Mouse (Mus musculus) kidney, postnatal 0 days (tissue): ENCODE data around the gene Rpf1. TPM values are rescaled to one million over a fixed set of nuclear protein-coding genes. Genes with fewer than 3 reads are reported as not detected.
A peak's percentile ranks its signal among the peaks of the same experiment; 100 is the strongest.

Experiments used
- ATAC-seq: fragments of 200-750 bp; cut with Nextera tagmentation; replicated peaks from 2 replicates; pipeline ENCODE4 v1.8.0; 2017; ENCODE audit warnings: low read depth, moderate number of reproducible peaks, moderate TSS enrichment, moderate library complexity; ENCODE audit not compliant: low FRiP score
- DNase-seq: peaks from one replicate; pipeline ENCODE4 v3.0.0-alpha.2; 2016; ENCODE audit warnings: low spot score
- H3K27ac ChIP-seq: fragments of 300-500 bp; sonication (generic); 2 replicates; pipeline ENCODE4 v1.5.1; 2014; ENCODE audit warnings: mild to moderate bottlenecking
- H3K27me3 ChIP-seq: fragments of 300-500 bp; sonication (generic); 2 replicates; pipeline ENCODE4 v1.6.1; 2014; ENCODE audit warnings: low read length, mixed read lengths; ENCODE audit not compliant: insufficient read depth
- H3K36me3 ChIP-seq: fragments of 300-500 bp; sonication (generic); 2 replicates; pipeline ENCODE4 v1.6.1; 2014; ENCODE audit warnings: low read length, mixed read lengths; ENCODE audit not compliant: insufficient read depth
- H3K4me1 ChIP-seq: fragments of 300-500 bp; sonication (generic); replicated peaks from 2 replicates; pipeline ENCODE4 v1.6.1; 2014; ENCODE audit warnings: antibody characterized with exemption, low read length, mixed read lengths; ENCODE audit not compliant: insufficient read depth
- H3K4me2 ChIP-seq: fragments of 300-500 bp; sonication (generic); 2 replicates; pipeline ENCODE4 v1.6.1; 2014; ENCODE audit warnings: mild to moderate bottlenecking, low read length, moderate library complexity, mixed read lengths
- H3K4me3 ChIP-seq: fragments of 300-500 bp; sonication (generic); replicated peaks from 2 replicates; pipeline ENCODE4 v1.5.1; 2014; ENCODE audit warnings: low read depth, low read length
- H3K9ac ChIP-seq: fragments of 300-500 bp; sonication (generic); 2 replicates; pipeline ENCODE4 v1.6.1; 2014; ENCODE audit warnings: low read depth, low read length
- H3K9me3 ChIP-seq: fragments of 300-500 bp; sonication (generic); replicated peaks from 2 replicates; pipeline ENCODE4 v1.6.1; 2016; ENCODE audit warnings: low read length, inconsistent platforms, mixed read lengths
- CTCF ChIP-seq: IDR thresholded peaks from 2 replicates; pipeline ENCODE4 v1.5.1; 2016; ENCODE audit warnings: antibody characterized with exemption, low read depth, mild to moderate bottlenecking, moderate library complexity
- WGBS: fragments of 180-500 bp; shearing (Covaris S2); extraction: QIAGEN DNeasy Blood & Tissue Kit; methylation state at CpG from one replicate; pipeline ENCODE4 v1.1.7; 2014; 5-methylcytosine and 5-hydroxymethylcytosine counted together
- polyA plus RNA-seq: library from polyadenylated mRNA; unstranded; fragments of >200 nt; fragmentation: Nextera tagmentation; extraction: Ambion mirVana; gene quantifications from 2 replicates; pipeline ENCODE4 v1.2.1, GENCODE M21; 2015

The Rpf1 gene
- polyA plus RNA-seq, 1 experiment from 2014 or later, result 58.1 TPM

- no peak for TF ChIP-seq CTCF
- DNase-seq, result no peak
- ATAC-seq, result no peak
These were observed 19.6 kb downstream of the Rpf1 start for GRCm38 (mm10) chr3:146501601-146502123.

GRCm38 (mm10) chr3:146500810-146501201 is 20.4 kb downstream of the Rpf1 start:
- H3K4me3 ChIP-seq, result peak overlapping the region; percentile 92
- peaks cover 15% of the 10 kb centered on the region; the same call in 1 of the 2 replicates for H3K4me1 ChIP-seq
- ATAC-seq (no peak), DNase-seq (no peak)
- WGBS, result 1% methylated on average over 5 of the region's 5 CpGs
- peak overlapping the region; percentile 98 for H3K27ac ChIP-seq
- H3K9ac ChIP-seq, result peak overlapping the region; percentile 95
- no peaks in the 10 kb centered on the region for H3K27me3 ChIP-seq
- H3K4me2 ChIP-seq, result peak overlapping the region; percentile 65
- H3K9me3 ChIP-seq, result no peaks in the 10 kb centered on the region
- no peak for TF ChIP-seq CTCF
- peaks cover 14% of the 10 kb centered on the region for H3K36me3 ChIP-seq

More at GRCm38 (mm10) chr3:146501601-146502123, 19.6 kb downstream of the Rpf1 start:
- Histone ChIP-seq H3K4me2 (peak overlapping the region; percentile 65), H3K27me3 (no peaks in the 10 kb centered on the region), H3K4me3 (peak overlapping the region; percentile 92), H3K9ac (peak overlapping the region; percentile 95; the same call in 1 of the 2 replicates), H3K36me3 (peaks cover 20% of the 10 kb centered on the region), H3K9me3 (no peaks in the 10 kb centered on the region), H3K4me1 (peaks cover 15% of the 10 kb centered on the region; the same call in 1 of the 2 replicates), H3K27ac (no peak overlapping the region)
- 43% methylated on average over 5 of the region's 5 CpGs for WGBS

DNA sequence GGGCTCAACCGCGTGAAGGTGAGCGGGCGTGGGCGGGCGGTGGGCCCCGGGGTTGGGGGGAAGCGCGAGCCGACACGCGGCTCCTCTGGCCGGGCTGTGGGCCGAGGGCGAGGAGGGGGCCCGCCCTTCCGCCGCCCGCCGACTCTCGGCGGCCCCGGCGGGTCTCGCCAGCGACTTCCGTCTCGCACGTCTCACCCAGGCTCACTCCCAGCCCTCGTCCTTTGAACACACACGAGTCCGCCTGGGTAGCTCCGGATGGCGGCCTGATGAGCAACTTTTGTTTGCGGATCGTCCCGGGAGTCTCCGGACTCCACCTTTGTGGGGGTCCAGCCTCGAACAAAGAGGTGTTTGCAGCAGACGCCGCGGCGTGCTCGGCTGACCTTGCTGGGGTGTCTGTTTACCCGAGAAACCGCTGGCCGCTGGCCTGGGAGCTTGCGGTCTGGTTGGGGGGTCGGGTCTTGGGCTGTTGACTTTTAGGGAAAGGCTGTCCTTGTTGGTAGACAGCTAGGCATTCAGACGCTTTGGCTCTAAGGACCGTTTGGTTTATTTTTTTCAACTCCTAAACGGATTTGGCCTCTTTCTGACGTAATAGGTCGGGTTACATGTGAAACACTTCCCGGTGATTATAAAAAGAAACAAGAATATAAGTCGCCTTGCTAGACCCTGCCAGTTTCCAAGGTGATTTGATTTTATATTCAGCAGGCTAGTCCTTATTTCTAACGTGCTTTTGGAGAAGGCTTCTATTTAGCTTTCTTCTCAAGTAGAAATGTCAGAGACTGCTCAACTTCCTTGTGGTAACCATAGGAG is 21.0 kb downstream of the Rpf1 start:
- H3K9me3 ChIP-seq, result no peaks in the 10 kb centered on the region
- ATAC-seq, result peak; percentile 78
- DNase-seq, result peak; percentile 69
- peak overlapping the region; percentile 65 for H3K4me2 ChIP-seq
- WGBS, result under 1% methylated on average over 51 of the region's 57 CpGs
- H3K4me3 ChIP-seq, result peak overlapping the region; percentile 92
- H3K36me3 ChIP-seq, result peaks cover 9% of the 10 kb centered on the region; the same call in 1 of the 2 replicates
- no peaks in the 10 kb centered on the region for H3K27me3 ChIP-seq
- peaks cover 15% of the 10 kb centered on the region; the same call in 1 of the 2 replicates for H3K4me1 ChIP-seq
- peak overlapping the region; percentile 98 for H3K27ac ChIP-seq
- peak overlapping the region; percentile 95 for H3K9ac ChIP-seq
- no peak for TF ChIP-seq CTCF

- Histone ChIP-seq H3K4me3 (peak within 1 kb of the TSS; percentile 92), H3K9me3 (no peaks in the 10 kb centered on the region), H3K27ac (peak within 1 kb of the TSS; percentile 98), H3K27me3 (no peaks in the 10 kb centered on the region), H3K4me2 (peak within 1 kb of the TSS; percentile 65), H3K4me1 (peaks cover 15% of the 10 kb centered on the region; the same call in 1 of the 2 replicates), H3K36me3 (peaks cover 9% of the 10 kb centered on the region; the same call in 1 of the 2 replicates), H3K9ac (peak within 1 kb of the TSS; percentile 95)
- TF ChIP-seq CTCF, result no peak
- under 1% methylated on average over 68 of the region's 88 CpGs for WGBS
- DNase-seq (peak; percentile 91), ATAC-seq (peak; percentile 94)
These were observed 21.7 kb downstream of the Rpf1 start, which contains the start of the genes Spata1 and Gng5 for GRCm38 (mm10) chr3:146499431-146500002. Spata1 (minus strand) TSS chr3:146499753. Gng5 (plus strand) TSS chr3:146499807.

DNA sequence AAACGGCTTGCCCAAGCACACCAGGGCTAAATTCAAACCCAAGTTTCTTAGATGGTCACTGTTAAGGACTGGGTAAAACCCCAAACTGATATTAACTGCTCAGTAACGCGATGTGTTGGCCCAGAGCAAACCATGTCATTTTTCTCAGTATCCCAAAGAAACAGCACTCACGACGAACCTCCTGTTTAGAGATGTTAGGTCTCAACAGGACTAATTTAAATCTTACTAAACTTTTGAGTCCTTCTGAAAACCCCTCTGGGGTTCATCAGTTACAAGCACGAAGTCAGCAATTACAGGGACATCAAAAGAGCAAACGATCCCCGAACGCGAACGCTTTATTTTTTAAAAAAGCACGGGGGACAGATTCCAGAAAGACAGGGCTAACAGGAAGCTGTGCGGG is 22.2 kb downstream of the Rpf1 start:
- Histone ChIP-seq H3K4me3 (peak overlapping the region; percentile 92), H3K27ac (peak overlapping the region; percentile 98), H3K27me3 (no peaks in the 10 kb centered on the region), H3K9ac (peak overlapping the region; percentile 95), H3K4me1 (peaks cover 15% of the 10 kb centered on the region; the same call in 1 of the 2 replicates), H3K4me2 (peak overlapping the region; percentile 65), H3K36me3 (peaks cover 9% of the 10 kb centered on the region; the same call in 1 of the 2 replicates), H3K9me3 (no peaks in the 10 kb centered on the region)
- ATAC-seq (no peak), DNase-seq (peak; percentile 57)
- whole genome bisulfite sequencing, result 3% methylated on average over 13 of the region's 13 CpGs
- TF ChIP-seq CTCF, result no peak

GRCm38 (mm10) chr3:146494941-146495340 is 26.3 kb downstream of the Rpf1 start:
- WGBS, result 69% methylated on average over 8 of the region's 8 CpGs
- ATAC-seq (no peak), DNase-seq (no peak)
- no peak for TF ChIP-seq CTCF
- Histone ChIP-seq H3K27me3 (no peaks in the 10 kb centered on the region), H3K9ac (no peak overlapping the region), H3K4me2 (no peak overlapping the region), H3K9me3 (no peaks in the 10 kb centered on the region), H3K4me3 (no peak overlapping the region), H3K36me3 (no peaks in the 10 kb centered on the region), H3K27ac (no peak overlapping the region), H3K4me1 (no peaks in the 10 kb centered on the region)
